Mouse (Mus musculus): ENCODE data around the gene Thra. TPM values are rescaled to one million over a fixed set of nuclear protein-coding genes. Genes with fewer than 3 reads are reported as not detected.
A peak's percentile ranks its signal among the peaks of the same experiment; 100 is the strongest.

The Thra gene
- polyA plus RNA-seq, 1 experiment from 2014 or later, result 36.3 TPM

DNA sequence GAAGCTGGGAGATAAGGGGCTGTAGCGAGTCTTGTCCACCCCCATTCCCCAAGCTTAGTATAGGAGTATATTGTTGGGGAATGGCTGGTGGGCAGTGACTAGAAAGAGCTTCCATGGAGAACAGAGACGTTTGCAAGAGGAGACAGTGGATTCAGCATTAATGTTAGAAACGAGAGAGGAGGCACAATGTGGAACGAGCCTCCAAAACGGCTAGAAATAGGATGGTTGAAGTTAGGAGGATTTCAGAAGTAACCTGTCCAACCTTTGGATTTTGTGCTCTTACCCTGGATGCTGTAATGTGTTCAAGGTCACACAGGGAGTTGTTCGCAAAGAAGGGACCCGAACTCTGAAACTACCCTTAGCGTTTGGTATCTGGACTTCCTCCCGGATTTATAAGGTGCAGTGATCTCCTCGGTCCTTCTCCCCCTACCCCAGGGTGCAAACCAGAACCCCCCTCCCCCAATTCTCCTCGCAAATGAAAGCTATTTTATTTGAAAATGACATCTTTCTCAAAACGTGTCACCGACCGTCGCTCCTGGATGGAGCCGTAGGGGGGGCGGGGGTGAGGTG, 698 bp downstream of the Thra start:
- H3K27me3 ChIP-seq (ENCODE audit: control insufficient read depth, insufficient read depth, low read depth, low read length), result no peaks in the 10 kb centered on the region
- H3K4me2 ChIP-seq (ENCODE audit: low read depth, low read length), result peak overlapping the region; percentile 83
- peak overlapping the region; percentile 92 for H3K27ac ChIP-seq (ENCODE audit: low read length)
- no peaks in the 10 kb centered on the region for H3K9me3 ChIP-seq (ENCODE audit: control insufficient read depth, low read length)
- no peaks in the 10 kb centered on the region for H3K36me3 ChIP-seq (ENCODE audit: control insufficient read depth, insufficient read depth, low read length)
- H3K9ac ChIP-seq (ENCODE audit: low read length), result peak overlapping the region; percentile 95
- peaks cover 44% of the 10 kb centered on the region for H3K4me1 ChIP-seq (replicated peaks; ENCODE audit: control insufficient read depth, insufficient read depth, low read length)
- H3K4me3 ChIP-seq (ENCODE audit: low read length), result peak overlapping the region; percentile 85
- ATAC-seq (ENCODE audit: low read depth), result no peak
- under 1% methylated on average over 17 of the region's 17 CpGs for WGBS

DNA sequence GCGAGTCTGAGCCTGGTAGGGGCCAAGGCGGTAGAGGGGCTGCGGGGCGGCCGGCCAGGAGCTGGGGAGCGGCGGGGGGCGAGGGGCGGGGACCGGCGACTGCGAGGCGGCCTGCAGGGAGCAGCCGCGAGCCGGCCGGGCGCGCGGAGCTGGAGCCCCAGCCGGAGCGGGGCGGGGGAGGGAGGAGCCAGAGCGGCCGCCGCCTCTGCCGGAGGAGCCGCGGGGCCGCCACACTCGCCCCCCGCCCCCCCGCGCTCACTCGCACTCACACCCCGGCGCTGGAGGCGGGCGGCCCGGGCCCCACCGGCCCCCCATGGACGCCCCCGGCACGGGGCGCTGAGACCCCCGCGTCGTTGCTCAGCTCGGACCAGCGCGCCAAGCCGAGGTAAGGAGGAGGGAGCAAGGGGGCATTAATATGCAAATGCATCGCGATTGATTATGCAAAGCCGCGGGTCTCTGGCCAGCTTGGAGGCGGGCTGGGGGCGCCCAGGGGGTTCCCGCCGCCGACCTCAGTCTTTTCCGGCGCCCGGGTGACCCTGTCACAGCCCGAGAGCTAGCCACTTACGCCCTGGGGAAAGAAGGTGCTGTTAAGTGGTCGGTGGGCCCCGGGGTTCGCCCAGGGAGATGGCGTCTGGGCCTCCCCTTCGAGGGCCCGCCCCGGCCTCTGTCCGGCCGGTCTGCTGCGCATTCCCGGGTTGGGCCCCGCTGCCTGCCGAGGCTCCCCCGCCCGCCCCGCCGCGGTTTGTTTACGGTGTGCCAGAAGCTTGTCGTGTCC, 1.4 kb downstream of the Thra start:
- no peaks in the 10 kb centered on the region for H3K9me3 ChIP-seq (ENCODE audit: control insufficient read depth, low read length)
- peak overlapping the region; percentile 97 for H3K27ac ChIP-seq (ENCODE audit: low read length)
- peak overlapping the region; percentile 83 for H3K4me2 ChIP-seq (ENCODE audit: low read depth, low read length)
- H3K4me1 ChIP-seq (replicated peaks; ENCODE audit: control insufficient read depth, insufficient read depth, low read length), result peaks cover 51% of the 10 kb centered on the region
- 0% methylated on average over 54 of the region's 86 CpGs for WGBS
- H3K4me3 ChIP-seq (ENCODE audit: low read length), result peak overlapping the region; percentile 85
- peak; percentile 79 for ATAC-seq (ENCODE audit: low read depth)
- H3K27me3 ChIP-seq (ENCODE audit: control insufficient read depth, insufficient read depth, low read depth, low read length), result no peaks in the 10 kb centered on the region
- no peaks in the 10 kb centered on the region for H3K36me3 ChIP-seq (ENCODE audit: control insufficient read depth, insufficient read depth, low read length)
- peak overlapping the region; percentile 95 for H3K9ac ChIP-seq (ENCODE audit: low read length)

DNA sequence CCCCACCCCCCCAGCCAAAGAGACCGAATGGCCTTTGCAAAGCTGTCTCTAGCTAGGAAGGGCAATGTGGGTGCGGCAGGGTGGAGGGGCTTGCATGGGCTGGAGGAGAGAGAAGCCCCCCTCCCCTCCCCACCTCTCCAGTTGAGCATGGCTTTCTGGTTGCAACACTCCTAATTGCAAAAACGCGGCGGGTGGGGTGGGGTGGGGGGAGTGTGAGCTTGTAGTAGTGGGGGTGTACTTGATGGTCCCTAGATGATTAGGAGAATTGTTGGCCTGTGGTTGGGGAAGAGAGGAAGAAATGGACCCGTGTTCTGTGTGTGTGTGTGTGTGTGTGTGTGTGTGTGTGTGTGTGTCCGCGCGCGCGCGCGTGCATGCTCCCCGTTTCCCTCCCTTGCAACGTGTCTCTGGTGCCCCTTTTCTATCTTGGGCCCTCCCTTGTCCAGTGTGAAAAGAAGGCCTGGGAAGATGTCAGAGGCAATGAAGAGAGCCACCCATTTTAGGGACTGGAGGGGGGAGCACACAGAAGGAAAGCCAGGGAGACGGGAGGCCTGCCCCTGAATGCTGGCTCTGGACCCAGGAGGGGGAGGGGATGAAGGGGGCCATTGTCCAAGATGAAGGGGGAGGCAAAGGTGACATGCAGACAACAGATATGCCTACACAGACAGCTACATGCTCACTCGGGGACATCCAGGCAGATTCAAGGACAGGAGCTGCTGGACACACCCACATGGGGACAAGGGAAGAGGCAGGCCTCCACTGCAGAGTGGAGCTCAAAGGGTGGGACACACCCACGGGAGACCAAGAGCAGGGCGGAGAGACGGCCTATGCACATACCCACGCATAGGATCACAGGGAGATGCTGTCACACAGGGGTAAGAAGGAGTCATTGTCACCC, 2.2 kb downstream of the Thra start:
- H3K27ac ChIP-seq (ENCODE audit: low read length), result peak overlapping the region; percentile 97
- peaks cover 58% of the 10 kb centered on the region for H3K4me1 ChIP-seq (replicated peaks; ENCODE audit: control insufficient read depth, insufficient read depth, low read length)
- ATAC-seq (ENCODE audit: low read depth), result peak; percentile 19; the same call in 1 of the 2 replicates
- H3K4me2 ChIP-seq (ENCODE audit: low read depth, low read length), result peak overlapping the region; percentile 83
- H3K9ac ChIP-seq (ENCODE audit: low read length), result peak overlapping the region; percentile 95
- peak overlapping the region; percentile 85 for H3K4me3 ChIP-seq (ENCODE audit: low read length)
- no peaks in the 10 kb centered on the region for H3K27me3 ChIP-seq (ENCODE audit: control insufficient read depth, insufficient read depth, low read depth, low read length)
- H3K36me3 ChIP-seq (ENCODE audit: control insufficient read depth, insufficient read depth, low read length), result no peaks in the 10 kb centered on the region
- H3K9me3 ChIP-seq (ENCODE audit: control insufficient read depth, low read length), result no peaks in the 10 kb centered on the region
- WGBS, result under 1% methylated on average over 21 of the region's 21 CpGs

DNA sequence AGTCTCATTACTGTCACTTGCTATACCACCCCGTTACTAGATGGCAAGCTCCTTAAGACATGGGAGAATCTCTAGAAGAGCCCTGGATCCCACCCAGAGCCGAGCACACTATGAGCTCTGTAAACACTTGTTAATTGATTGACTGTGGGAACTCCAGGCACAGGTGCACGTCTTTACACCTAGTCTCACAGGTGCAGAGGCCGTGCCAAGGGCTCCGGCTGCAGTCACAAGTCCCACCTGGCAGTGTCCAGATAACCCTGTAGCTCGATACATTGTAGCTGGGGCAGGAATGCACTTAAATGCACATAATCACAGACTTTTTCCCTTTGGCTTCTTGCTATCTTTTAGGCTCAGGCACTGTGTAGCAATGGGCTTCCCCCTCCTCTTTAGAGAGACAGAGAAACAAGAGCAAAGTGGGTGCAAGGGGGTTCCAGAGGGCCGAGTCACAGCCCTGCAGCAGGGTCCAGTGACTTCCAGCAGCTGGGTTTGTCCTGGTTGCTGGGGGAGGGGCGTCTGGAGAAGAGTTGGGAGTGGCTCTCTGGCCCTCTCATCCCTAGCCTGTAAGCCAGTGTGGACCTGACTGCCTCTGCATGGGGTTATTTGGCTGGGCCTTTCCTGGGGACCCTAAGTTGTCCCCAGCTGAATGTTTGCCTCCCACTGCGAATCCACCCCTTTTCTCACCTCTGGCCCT, 3.4 kb downstream of the Thra start:
- ATAC-seq (ENCODE audit: low read depth), result peak; percentile 30
- Histone ChIP-seq H3K9me3 (ENCODE audit: control insufficient read depth, low read length) (no peaks in the 10 kb centered on the region), H3K4me1 (replicated peaks; ENCODE audit: control insufficient read depth, insufficient read depth, low read length) (peaks cover 70% of the 10 kb centered on the region), H3K9ac (ENCODE audit: low read length) (peak overlapping the region; percentile 46), H3K27me3 (ENCODE audit: control insufficient read depth, insufficient read depth, low read depth, low read length) (no peaks in the 10 kb centered on the region), H3K4me2 (ENCODE audit: low read depth, low read length) (peak overlapping the region; percentile 83), H3K4me3 (ENCODE audit: low read length) (peak overlapping the region; percentile 85), H3K36me3 (ENCODE audit: control insufficient read depth, insufficient read depth, low read length) (no peaks in the 10 kb centered on the region), H3K27ac (ENCODE audit: low read length) (peak overlapping the region; percentile 97)
- WGBS, result 4% methylated on average over 9 of the region's 9 CpGs

DNA sequence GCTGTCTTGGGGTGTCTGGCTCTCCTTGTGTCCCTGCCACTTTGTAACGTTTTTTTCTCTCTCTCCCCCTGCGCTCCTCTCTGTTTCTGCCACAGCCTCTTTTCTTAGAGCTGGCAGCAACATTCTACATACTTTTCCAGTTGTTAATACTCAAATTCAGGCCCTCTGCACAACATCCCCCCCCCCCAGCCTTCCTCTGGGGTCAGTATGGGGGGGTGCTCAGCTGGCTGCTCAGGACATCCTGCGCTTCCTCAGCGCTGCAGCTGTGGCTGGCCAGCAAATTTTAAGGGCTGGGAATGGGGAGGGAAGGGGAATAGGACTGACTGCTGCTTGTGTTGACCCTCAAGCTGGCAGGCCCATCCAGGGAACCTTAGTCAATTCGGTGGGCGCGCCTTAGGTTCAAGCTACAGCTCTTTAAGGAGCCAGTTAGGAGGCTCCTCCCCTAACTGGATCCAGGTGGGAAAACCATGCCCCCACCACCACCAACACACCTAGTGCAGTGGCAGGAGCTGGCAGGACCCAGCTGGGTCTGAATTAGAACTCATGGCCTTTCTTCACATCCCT, 4.1 kb downstream of the Thra start:
- H3K27ac ChIP-seq (ENCODE audit: low read length), result peak overlapping the region; percentile 97
- no peaks in the 10 kb centered on the region for H3K36me3 ChIP-seq (ENCODE audit: control insufficient read depth, insufficient read depth, low read length)
- no peaks in the 10 kb centered on the region for H3K27me3 ChIP-seq (ENCODE audit: control insufficient read depth, insufficient read depth, low read depth, low read length)
- H3K9ac ChIP-seq (ENCODE audit: low read length), result peak overlapping the region; percentile 46
- peak overlapping the region; percentile 83 for H3K4me2 ChIP-seq (ENCODE audit: low read depth, low read length)
- WGBS, result 23% methylated on average over 7 of the region's 7 CpGs
- H3K4me3 ChIP-seq (ENCODE audit: low read length), result peak overlapping the region; percentile 85
- peaks cover 77% of the 10 kb centered on the region for H3K4me1 ChIP-seq (replicated peaks; ENCODE audit: control insufficient read depth, insufficient read depth, low read length)
- no peaks in the 10 kb centered on the region for H3K9me3 ChIP-seq (ENCODE audit: control insufficient read depth, low read length)
- ATAC-seq (ENCODE audit: low read depth), result no peak

DNA sequence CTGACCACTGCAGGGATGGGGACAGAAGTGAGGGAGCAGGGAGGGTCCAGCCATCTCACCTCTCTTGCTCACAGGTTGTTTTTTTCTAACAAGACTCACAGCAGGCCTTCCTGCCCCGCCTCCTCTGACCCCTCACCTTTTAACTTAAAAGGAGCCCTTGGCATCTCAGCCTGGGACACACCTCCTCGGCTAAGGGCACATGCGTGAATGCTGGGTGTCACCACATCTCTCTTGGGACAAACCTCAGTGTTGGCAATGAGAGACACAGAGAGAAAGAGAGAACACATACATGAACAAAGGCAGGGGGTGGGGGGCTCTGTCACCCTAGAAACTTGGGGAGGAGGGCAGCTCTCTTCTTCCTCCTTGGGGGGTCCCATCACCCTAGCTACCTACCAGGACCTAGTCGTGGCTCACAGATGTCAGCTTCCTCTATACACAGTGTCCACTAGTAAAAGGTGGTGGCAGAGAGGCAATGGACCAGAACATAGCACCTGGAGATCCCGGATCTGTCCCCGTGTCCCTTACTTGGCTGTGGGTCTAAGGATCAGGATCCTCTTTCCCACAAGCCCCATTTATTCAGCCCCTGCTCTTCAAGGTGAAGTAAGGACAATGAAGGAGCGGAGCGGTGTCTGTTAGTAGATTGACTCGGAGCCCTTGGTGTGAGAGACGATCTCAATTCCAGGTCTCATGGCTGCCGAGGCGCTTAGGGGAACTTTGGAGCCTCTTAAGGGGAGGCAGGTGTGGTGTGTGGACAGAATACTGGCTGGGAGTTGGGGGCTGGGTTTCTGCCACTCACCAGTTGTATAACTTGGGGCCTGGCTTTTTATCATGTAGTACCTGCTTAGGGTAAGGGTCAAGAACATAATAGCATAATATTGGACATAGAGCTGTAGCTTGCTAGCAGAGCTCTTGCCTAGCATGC, 5.8 kb downstream of the Thra start:
- WGBS, result 51% methylated on average over 12 of the region's 12 CpGs
- H3K9me3 ChIP-seq (ENCODE audit: control insufficient read depth, low read length), result no peaks in the 10 kb centered on the region
- no peak for ATAC-seq (ENCODE audit: low read depth)
- peak overlapping the region; percentile 43; the same call in 1 of the 2 replicates for H3K4me2 ChIP-seq (ENCODE audit: low read depth, low read length)
- peaks cover 84% of the 10 kb centered on the region for H3K4me1 ChIP-seq (replicated peaks; ENCODE audit: control insufficient read depth, insufficient read depth, low read length)
- H3K27ac ChIP-seq (ENCODE audit: low read length), result peak overlapping the region; percentile 76
- no peak overlapping the region for H3K9ac ChIP-seq (ENCODE audit: low read length)
- H3K4me3 ChIP-seq (ENCODE audit: low read length), result no peak overlapping the region
- no peaks in the 10 kb centered on the region for H3K27me3 ChIP-seq (ENCODE audit: control insufficient read depth, insufficient read depth, low read depth, low read length)
- no peaks in the 10 kb centered on the region for H3K36me3 ChIP-seq (ENCODE audit: control insufficient read depth, insufficient read depth, low read length)

DNA sequence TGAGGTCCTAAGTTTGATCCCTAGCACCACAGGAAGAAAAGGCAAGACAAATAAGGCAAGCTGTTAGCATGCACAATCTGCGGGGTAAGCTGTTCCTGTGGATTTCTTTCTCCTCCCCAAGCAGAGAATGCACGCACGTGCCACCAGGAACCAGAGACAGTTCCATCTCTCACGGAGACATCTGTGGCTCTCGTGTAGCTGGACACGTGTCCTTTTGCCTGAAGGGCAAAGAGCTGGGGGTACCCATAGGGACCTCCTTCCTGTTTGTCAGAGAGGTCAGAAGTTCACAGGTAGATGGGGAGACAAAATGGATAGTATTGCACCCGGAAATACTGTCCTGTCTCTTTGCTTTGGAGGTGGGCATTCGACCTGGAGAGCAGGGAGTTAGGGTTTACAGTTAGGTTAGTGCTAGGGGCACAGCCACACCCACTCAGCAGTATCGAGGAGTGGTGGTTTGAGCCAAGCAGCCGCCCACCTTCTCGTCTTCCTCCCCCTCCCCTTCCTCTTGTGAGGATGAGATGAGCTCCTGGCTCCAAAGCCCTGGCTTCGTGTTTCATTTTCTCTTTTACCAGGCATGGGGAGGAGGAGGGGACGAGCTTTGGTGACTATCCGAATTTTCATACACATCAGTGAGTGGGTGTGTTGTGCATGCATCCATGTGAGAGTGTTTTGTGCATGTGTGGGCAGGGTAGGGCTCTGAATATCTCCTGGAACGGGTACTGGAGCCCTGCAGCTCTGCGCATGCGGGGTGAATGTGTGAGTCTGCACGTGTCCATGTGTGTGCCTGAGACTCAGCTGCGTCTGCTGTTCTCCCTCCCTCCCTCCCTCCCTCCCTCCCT, 6.6 kb downstream of the Thra start:
- no peaks in the 10 kb centered on the region for H3K27me3 ChIP-seq (ENCODE audit: control insufficient read depth, insufficient read depth, low read depth, low read length)
- no peaks in the 10 kb centered on the region for H3K9me3 ChIP-seq (ENCODE audit: control insufficient read depth, low read length)
- H3K27ac ChIP-seq (ENCODE audit: low read length), result peak overlapping the region; percentile 76
- 4% methylated on average over 18 of the region's 19 CpGs for WGBS
- peak overlapping the region; percentile 42; the same call in 1 of the 2 replicates for H3K9ac ChIP-seq (ENCODE audit: low read length)
- H3K4me2 ChIP-seq (ENCODE audit: low read depth, low read length), result peak overlapping the region; percentile 43
- peak overlapping the region; percentile 29 for H3K4me3 ChIP-seq (ENCODE audit: low read length)
- H3K4me1 ChIP-seq (replicated peaks; ENCODE audit: control insufficient read depth, insufficient read depth, low read length), result peaks cover 91% of the 10 kb centered on the region
- no peaks in the 10 kb centered on the region for H3K36me3 ChIP-seq (ENCODE audit: control insufficient read depth, insufficient read depth, low read length)
- ATAC-seq (ENCODE audit: low read depth), result peak; percentile 42; the same call in 1 of the 2 replicates
